Mouse (Mus musculus) urinary bladder, postnatal 10 days (tissue): ENCODE measurements around the gene Bbs9.
"Not testable (repeated sequence)": the region's sequence is repeated elsewhere in the genome, so short reads cannot be mapped to it uniquely, and the experiment has no call there.

Experiments
- DNase-seq: peaks from one replicate; pipeline ENCODE4 v3.0.0; 2022; ENCODE audit warnings: low spot score

Bbs9 gene

GRCm38 (mm10) chr9:22849212-22849611 is 373.7 kb downstream of the Bbs9 start:
- DNase-seq, result no peak

DNA sequence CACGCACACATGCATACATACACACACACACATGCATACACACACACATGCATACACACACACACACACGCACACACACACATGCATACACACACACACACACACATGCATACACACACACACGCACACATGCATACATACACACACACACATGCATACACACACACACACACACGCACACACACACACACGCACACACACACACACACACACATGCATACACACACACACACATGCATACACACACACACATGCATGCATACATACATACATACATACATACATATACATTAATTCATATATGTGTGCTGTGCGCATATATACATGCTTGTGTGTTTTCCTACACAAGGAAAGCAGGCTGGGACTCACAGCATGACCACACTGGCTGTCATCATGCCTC is 393.6 kb downstream of the Bbs9 start:
- DNase-seq, result not testable (repeated sequence)

GRCm38 (mm10) chr9:22870661-22871060 is 395.1 kb downstream of the Bbs9 start:
- no peak for DNase-seq

DNA sequence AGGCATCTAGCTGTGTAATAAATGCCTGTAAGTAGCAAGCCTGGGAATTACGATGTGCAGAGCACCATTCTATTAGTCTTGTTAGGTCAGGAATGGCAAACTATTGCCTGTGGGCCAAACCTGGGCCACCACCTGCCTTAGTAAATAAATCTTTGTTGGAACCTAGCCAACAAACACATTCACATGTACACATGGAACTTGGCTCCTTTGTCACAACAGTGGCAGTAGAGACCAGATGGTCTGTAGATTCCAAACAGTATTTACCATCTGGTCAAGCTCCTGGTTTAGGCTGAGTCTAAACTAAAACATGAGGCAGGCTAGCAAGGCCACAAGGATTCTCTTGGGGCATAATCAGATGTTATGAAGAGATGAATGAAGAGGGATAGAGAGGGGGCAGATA is 399.7 kb downstream of the Bbs9 start:
- no peak for DNase-seq

DNA sequence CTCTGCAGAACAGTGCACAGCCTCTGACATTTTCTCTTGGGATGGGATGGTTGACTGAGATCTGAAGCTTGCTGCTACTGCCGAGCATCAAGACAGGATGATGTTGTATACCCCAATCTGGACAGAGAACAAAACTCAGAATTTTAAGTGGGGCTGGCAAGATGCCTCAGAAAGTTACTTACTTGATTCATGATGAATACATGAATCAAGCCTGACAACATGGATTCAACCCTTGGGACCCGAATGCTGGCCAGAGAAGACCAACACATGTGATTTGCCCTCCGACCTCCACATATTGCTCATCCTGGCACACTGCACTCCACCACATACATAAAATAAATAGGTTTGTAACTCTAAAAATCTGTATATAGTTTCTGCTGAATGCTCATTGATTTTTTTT is 403.8 kb downstream of the Bbs9 start:
- no peak for DNase-seq

DNA sequence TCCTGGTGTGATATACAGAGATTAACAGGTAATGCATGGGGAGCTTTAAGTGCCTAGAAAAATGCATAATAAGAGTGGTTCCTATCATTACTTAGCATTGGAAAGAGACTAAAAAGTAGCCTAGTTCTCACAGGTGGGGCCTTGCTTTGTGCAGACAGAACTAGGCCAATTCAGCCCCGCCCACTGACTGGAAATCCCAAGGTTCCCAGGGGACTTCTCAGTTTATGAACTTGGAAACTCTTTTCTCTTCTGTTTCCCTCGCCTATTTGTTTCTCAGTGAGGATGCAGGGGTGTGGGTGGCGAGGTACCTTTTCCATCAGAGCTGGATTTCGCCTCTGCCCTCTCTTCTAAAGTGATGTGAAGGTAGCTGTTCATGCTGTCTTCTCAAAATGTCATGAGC is 410.8 kb downstream of the Bbs9 start:
- no peak for DNase-seq

GRCm38 (mm10) chr9:22905434-22905833 is 429.9 kb downstream of the Bbs9 start:
- DNase-seq, result no peak

- DNase-seq, result no peak
Observed at GRCm38 (mm10) chr9:22916808-22917207, 441.3 kb downstream of the Bbs9 start.

DNA sequence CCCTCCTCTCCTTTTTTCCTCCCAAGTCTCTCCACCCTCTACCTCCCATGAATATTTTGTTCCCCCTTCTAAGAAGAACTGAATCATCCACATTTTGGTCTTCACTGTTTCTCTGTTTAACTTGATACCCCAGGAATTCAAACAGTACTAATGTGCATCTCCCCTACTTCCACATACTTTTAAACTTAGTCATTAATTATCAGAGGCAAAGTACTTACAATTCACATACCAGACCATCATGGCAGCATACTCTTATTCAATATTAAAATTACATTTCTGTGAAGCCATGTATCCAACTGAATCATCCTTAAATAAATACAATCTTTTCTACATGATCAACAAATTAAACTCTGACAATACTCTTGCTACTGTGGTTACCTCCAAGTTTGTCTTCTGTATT is 460.1 kb downstream of the Bbs9 start:
- no peak for DNase-seq
